Mouse (Mus musculus) brain, adult 2 months (tissue): ENCODE data around the gene Pmfbp1.

ENCODE experiments used
- DNase-seq: peaks from one replicate; pipeline ENCODE4 v3.0.0; 2011; ENCODE audit warnings: low read depth, low spot score

Pmfbp1 gene

GRCm38 (mm10) chr8:109591367-109591766 is 97.5 kb downstream of the Pmfbp1 start:
- no peak for DNase-seq

GRCm38 (mm10) chr8:109592164-109592563 is 98.3 kb downstream of the Pmfbp1 start:
- no peak for DNase-seq
